Mouse (Mus musculus) gastrocnemius, adult 2 months (tissue): ENCODE results near the gene Nop9. TPM values are rescaled to one million over a fixed set of nuclear protein-coding genes. Genes with fewer than 3 reads are reported as not detected.
A peak's percentile ranks its signal among the peaks of the same experiment; 100 is the strongest.

ENCODE experiments used
- DNase-seq: peaks from one replicate; pipeline ENCODE4 v3.0.0; 2022
- H3K27ac ChIP-seq: fragments of 200-600 bp; 2 replicates; pipeline ENCODE4 v1.8.1; 2022; ENCODE audit warnings: mild to moderate bottlenecking
- H3K4me3 ChIP-seq: fragments of 200-600 bp; 2 replicates; pipeline ENCODE4 v1.8.1; 2022; ENCODE audit warnings: mild to moderate bottlenecking, moderate library complexity
- CTCF ChIP-seq: fragments of 200-600 bp; IDR thresholded peaks from 2 replicates; pipeline ENCODE4 v1.8.1; 2022; ENCODE audit warnings: antibody characterized with exemption, mild to moderate bottlenecking, moderate library complexity
- intact Hi-C: fragments of 180-260 bp; cut with DNase I; formaldehyde crosslinking; loops from one replicate; pipeline ENCODE4 v1.15.1; 2025
- total RNA-seq, 2 experiments: library from RNA; stranded (reverse); gene quantifications; 2 replicates each; pipeline ENCODE4 v1.2.3; 2021

Nop9 gene
- total RNA-seq, 2 experiments from 2014 or later: 9.8 to 10.4 TPM

DNA sequence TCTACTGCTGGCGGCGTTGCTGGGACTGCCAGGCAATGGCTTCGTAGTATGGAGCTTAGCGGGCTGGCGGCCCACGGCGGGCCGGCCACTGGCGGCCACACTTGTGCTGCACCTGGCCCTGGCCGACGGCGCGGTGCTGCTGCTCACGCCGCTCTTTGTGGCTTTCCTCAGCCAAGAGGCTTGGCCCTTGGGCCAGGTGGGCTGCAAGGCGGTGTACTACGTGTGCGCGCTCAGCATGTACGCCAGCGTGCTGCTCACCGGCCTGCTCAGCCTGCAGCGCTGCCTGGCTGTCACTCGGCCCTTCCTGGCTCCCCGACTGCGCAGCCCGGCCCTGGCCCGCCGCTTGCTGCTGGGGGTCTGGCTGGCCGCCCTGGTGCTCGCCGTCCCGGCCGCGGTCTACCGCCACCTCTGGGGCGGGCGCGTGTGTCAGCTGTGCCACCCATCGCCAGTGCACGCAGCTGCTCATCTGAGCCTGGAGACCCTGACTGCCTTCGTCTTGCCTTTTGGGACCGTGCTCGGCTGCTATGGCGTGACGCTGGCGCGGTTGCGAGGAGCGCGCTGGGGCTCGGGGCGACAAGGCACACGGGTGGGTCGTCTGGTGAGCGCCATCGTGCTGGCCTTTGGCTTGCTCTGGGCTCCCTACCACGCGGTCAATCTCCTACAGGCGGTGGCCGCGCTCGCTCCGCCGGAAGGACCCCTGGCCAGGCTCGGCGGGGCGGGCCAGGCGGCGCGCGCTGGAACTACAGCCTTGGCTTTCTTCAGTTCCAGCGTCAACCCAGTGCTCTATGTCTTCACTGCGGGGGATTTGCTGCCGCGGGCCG is 16.7 kb downstream of the Nop9 start:
- TF ChIP-seq CTCF: peak; percentile 43
- peak; percentile 74 for DNase-seq
- intact Hi-C loops: no loop called here
- Histone ChIP-seq H3K27ac (peak overlapping the region; percentile 79), H3K4me3 (peak overlapping the region; percentile 82)

DNA sequence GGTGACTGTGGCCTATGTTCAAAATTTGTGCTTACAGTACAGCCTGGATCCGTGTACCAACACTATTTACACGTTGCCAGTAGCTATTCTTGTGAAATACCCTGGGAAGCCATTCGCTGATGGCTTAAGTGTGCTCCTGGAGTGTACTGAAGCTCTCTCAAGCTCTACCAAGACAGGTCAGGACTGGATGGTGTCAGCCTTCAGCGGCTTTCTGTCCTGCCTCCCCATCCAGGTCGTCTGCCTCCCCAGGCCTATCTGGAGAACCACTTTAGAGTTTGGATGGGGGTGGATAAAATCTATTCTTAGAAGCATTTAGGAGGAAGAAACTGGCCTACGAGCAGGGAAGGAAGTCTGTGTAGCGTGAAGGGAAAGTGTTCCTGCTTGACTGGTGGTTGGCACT is 17.7 kb downstream of the Nop9 start:
- no peak for DNase-seq
- TF ChIP-seq CTCF: no peak
- Histone ChIP-seq H3K27ac (peak overlapping the region; percentile 79), H3K4me3 (peak overlapping the region; percentile 82)
- intact Hi-C loops: no loop called here

DNA sequence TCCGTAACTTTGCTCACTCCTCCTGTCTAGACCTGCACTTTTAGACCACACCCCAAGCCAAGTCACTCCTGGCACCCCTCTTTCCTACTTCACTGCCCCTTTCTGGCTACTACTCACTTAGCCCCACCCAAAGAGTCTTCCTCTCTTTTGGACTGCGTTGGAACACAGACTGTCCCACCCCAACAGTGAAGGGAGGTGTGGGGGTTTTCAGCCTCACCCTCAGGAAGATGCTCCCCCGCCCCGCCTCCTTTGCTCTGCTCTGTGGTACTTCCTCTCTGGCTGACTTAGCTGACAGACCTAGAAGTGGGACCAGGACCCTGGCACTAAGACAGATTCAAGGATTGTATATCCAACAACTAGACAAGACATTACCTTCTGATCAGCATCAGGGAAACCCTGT is 20.2 kb downstream of the Nop9 start, which contains the start of gene Ltb4r1:
Gene Ltb4r1, plus strand, starts transcription at position 267 of the 400 bp plus-strand sequence.
- intact Hi-C loops: no loop called here
- Histone ChIP-seq H3K4me3 (no peak within 1 kb of the TSS), H3K27ac (no peak within 1 kb of the TSS)
- DNase-seq: no peak
- TF ChIP-seq CTCF: no peak

DNA sequence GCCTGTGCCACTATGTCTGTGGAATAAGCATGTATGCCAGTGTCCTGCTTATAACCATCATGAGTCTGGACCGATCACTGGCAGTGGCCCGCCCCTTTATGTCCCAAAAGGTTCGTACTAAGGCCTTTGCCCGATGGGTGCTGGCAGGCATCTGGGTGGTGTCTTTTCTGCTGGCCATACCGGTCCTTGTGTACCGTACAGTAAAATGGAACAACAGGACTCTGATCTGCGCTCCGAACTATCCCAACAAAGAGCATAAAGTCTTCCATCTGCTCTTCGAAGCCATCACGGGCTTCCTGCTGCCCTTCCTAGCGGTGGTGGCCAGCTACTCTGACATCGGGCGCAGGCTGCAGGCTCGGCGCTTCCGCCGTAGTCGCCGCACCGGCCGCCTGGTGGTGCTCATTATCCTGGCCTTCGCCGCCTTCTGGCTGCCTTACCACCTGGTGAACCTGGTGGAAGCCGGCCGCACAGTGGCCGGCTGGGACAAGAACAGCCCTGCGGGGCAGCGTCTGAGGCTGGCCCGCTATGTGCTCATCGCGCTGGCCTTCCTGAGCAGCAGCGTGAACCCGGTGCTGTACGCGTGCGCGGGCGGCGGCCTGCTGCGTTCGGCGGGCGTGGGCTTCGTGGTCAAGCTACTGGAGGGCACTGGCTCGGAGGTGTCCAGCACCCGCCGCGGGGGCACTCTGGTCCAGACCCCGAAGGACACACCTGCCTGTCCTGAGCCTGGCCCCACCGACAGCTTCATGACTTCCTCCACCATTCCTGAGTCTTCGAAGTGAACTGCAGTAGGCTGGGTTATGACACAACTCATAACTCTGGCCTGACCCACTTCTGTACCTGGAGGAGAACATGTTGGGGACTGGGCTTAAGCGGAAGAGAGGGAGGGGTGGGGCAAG is 22.3 kb downstream of the Nop9 start:
- intact Hi-C loops: no loop called here
- Histone ChIP-seq H3K4me3 (peak overlapping the region; percentile 70), H3K27ac (peak overlapping the region; percentile 43; the same call in 1 of the 2 replicates)
- TF ChIP-seq CTCF: peak; percentile 67
- DNase-seq: peak; percentile 77

DNA sequence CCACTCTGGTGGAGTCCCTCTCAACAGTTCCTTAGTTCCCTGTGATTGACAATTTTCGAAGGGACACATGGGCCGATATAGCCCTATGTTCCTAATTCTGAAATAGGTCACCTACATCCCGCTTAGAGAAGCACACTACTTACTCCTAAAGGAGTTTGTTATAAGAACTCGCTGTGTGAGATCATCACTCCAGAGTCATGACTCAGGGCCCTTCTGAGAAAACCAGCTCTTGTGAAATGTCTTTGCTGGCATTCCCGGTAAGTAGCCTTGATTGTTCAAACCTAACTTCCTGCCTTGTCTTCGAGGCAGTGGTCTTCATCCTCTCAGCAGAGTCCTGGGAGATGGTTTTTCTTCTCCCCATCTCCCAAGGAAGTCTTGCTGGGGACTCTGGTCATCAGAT is 23.1 kb downstream of the Nop9 start:
- intact Hi-C loops: no loop called here
- Histone ChIP-seq H3K4me3 (no peak overlapping the region), H3K27ac (no peak overlapping the region)
- no peak for DNase-seq
- TF ChIP-seq CTCF: no peak

DNA sequence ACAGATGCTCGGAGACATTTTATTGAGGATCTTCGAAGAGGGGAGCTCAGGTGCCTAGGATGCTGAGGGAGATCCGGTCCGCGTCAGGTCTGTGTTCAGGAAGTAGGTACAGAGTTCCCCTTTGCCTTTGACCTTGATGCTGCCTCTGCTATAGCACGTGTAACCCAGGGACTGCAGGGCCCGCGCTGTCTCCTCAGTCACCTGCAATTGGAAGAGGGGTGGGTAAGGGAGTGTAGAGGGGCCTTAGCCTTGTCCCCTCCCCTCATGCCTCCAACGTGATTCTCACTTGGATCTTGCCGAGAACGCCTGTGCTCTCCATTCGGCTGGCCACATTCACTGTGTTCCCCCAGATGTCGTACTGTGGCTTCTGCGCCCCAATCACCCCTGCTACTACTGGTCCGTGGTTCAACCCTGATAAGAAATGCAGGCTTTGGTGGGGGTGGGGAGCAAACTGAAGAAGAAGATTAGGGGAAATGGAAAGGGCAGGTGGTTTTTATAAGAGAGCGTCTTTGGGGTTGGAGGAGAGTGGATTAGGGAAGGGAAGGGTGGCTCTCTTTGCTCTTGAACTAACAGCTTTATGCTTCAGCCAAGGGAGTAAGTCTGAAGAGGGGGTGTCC is 23.7 kb downstream of the Nop9 start:
- H3K4me3 ChIP-seq: no peak overlapping the region
- no peak for TF ChIP-seq CTCF
- intact Hi-C loops: no loop called here
- DNase-seq: no peak
- no peak overlapping the region for H3K27ac ChIP-seq

DNA sequence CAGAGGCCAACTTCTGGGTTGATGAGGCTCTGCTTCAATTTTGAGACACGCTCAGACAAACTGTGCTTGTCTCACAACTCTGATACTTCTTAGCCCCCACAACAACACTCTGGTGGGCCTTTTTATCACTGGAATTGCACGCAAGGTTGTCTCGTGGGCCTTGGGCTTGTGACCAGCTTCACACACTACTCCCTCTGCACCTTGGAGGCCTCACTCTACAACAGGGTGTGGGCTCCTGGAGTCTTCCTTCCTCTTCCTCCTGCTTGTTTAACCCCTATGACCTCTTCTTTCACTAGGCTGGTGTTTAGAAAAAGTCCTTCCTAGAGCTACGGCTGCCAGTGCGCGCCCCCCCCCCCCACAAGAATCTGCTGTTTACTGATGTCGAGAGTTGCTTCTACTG is 31.2 kb downstream of the Nop9 start:
- Histone ChIP-seq H3K27ac (no peak overlapping the region), H3K4me3 (no peak overlapping the region)
- TF ChIP-seq CTCF: no peak
- intact Hi-C loops: no loop called here
- peak; percentile 5 for DNase-seq

DNA sequence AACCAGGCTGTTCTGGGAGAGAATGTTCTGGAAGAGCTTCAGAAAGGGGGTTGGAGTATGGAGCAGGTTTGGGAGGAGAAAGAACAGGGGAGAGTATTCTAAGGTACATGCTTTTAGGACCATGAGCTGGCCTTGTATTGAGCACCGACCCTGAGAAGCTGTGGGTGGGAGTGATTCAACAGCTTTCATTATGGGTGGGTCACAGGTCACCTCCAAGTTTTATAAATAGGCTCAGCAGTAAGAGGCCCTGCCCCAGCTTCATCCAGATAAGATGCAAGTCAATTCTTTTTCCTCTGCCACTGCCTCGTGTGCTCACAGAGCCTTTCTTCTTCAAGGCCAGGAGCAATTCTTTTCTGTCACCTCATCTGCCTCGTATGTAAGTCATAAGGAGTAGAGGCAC is 31.7 kb downstream of the Nop9 start:
- no peak for TF ChIP-seq CTCF
- intact Hi-C loops: no loop called here
- no peak overlapping the region for H3K4me3 ChIP-seq
- no peak overlapping the region for H3K27ac ChIP-seq
- peak; percentile 1 for DNase-seq

DNA sequence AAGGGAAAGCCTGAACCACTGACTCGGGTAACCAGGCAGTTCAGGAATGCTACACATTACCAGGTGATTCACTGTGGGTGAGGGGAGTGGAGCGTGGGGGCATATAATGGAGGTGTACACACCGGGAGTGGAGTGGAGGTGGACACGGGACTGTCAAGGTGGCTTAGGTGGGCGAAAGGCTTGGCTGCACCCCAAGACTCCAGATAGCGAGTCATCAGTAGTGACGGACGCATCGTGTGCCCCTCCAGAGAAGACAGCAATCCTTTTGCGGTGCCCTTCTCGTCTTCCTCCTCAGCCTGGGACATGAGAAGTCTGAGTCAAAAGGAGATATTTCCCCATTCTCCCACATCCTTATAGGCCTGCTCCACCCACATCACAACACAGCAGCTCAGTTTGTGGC is 32.3 kb downstream of the Nop9 start:
- intact Hi-C loops: no loop called here
- TF ChIP-seq CTCF: no peak
- Histone ChIP-seq H3K27ac (no peak overlapping the region), H3K4me3 (no peak overlapping the region)
- peak; percentile 10 for DNase-seq

DNA sequence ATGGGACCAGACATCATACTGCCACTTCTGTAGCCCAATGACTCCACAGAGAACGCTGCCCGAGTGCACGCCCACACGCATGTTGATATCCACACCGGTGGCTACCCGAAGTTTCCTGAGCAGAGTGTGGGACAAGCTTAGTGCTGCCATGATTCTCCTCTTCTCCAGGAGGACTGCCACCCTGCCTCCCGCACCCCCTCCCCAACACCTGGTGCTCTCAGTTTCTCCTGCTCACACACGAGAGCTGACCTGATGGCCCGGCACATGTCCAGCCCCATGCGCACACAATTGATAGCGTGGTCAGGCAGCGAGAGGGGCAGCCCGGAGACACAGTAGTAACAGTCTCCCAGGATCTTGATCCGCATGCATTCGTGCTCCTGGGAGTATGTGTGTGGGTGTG is 33.2 kb downstream of the Nop9 start:
- Histone ChIP-seq H3K27ac (no peak overlapping the region), H3K4me3 (no peak overlapping the region)
- DNase-seq: peak; percentile 16
- intact Hi-C loops: no loop called here
- no peak for TF ChIP-seq CTCF

DNA sequence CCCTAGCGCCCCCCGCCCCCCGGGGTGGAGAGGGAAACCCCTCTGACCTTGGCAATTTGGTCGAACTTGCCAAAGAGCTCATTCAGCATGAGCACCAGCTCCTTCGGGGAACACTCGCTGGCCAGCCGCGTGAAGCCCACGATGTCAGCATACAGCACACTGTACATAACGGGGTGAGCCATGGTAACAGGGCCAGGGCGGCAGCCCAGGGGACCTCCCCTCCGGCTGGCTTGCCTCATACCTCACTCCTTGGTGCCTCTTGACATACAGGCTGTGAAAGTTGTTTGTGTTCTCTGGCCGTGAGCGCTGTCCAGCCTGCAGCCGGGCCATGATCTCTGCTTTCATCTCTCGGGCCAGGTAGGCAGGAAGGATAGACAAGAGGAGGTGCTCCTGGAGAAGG is 34.2 kb downstream of the Nop9 start:
- no peak overlapping the region for H3K27ac ChIP-seq
- TF ChIP-seq CTCF: no peak
- intact Hi-C loops: loop anchor here (2.0 kb wide), 1 partner anchor 85 kb away; no protein-coding TSS in a partner anchor
- DNase-seq: peak; percentile 15
- no peak overlapping the region for H3K4me3 ChIP-seq

DNA sequence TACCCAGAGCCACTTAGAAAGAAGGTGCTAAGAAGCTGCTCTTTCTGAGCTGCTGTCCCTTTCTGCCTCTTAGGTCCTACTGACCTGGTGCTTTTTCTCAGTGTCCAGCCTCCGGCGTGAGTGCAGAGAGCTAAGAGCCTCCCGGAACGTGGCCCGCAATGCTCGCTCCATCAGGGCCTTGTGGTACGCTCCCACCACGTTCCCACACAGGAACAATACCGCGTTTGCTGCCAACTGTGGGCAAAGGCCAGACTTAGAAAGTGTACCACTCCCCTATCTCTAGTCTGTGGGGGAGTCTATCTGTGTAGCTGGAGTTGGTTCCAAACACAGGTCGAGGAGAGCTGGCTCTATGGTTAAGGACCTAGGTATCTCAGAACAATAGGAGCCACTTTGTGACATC is 35.2 kb downstream of the Nop9 start:
- peak; percentile 17 for DNase-seq
- Histone ChIP-seq H3K27ac (no peak overlapping the region), H3K4me3 (no peak overlapping the region)
- TF ChIP-seq CTCF: no peak
- intact Hi-C loops: loop anchor here (2.0 kb wide), 1 partner anchor 84 kb away; no protein-coding TSS in a partner anchor
